Mouse (Mus musculus) kidney, postnatal 10 days (tissue): Measurements from ENCODE around the gene Ercc8.

ENCODE experiments used
- DNase-seq: peaks from one replicate; pipeline ENCODE4 v3.0.0; 2021; ENCODE audit warnings: mixed read lengths

Gene Ercc8

GRCm38 (mm10) chr13:108157732-108158464 is 633 bp upstream of the Ercc8 start:
- no peak for DNase-seq

- DNase-seq = no peak
Measured at GRCm38 (mm10) chr13:108159241-108159575, 677 bp downstream of the Ercc8 start.

- no peak for DNase-seq
Measured at GRCm38 (mm10) chr13:108159963-108160362, 1.4 kb downstream of the Ercc8 start.

GRCm38 (mm10) chr13:108163912-108164311 is 5.4 kb downstream of the Ercc8 start:
- DNase-seq = no peak

GRCm38 (mm10) chr13:108164621-108165020 is 6.1 kb downstream of the Ercc8 start:
- no peak for DNase-seq

- DNase-seq = no peak
Measured at GRCm38 (mm10) chr13:108170002-108170401, 11.5 kb downstream of the Ercc8 start.

GRCm38 (mm10) chr13:108170511-108170910 is 12.0 kb downstream of the Ercc8 start:
- no peak for DNase-seq

GRCm38 (mm10) chr13:108179618-108180017 is 21.1 kb downstream of the Ercc8 start:
- DNase-seq = no peak

GRCm38 (mm10) chr13:108180821-108181220 is 22.3 kb downstream of the Ercc8 start:
- DNase-seq = no peak

GRCm38 (mm10) chr13:108184743-108185255 is 26.3 kb downstream of the Ercc8 start:
- DNase-seq = no peak

- no peak for DNase-seq
Measured at GRCm38 (mm10) chr13:108185530-108185929, 27.0 kb downstream of the Ercc8 start.

GRCm38 (mm10) chr13:108187994-108188393 is 29.5 kb downstream of the Ercc8 start:
- DNase-seq = peak; percentile 14

- DNase-seq = peak; percentile 79
Measured at GRCm38 (mm10) chr13:108191074-108191720, 32.7 kb downstream of the Ercc8 start.

GRCm38 (mm10) chr13:108195474-108195873 is 36.9 kb downstream of the Ercc8 start:
- no peak for DNase-seq

- DNase-seq = no peak
Measured at GRCm38 (mm10) chr13:108204857-108205256, 46.3 kb downstream of the Ercc8 start.

- DNase-seq = no peak
Measured at GRCm38 (mm10) chr13:108207447-108207846, 48.9 kb downstream of the Ercc8 start.

GRCm38 (mm10) chr13:108208090-108208489 is 49.6 kb downstream of the Ercc8 start:
- no peak for DNase-seq

GRCm38 (mm10) chr13:108210960-108211359 is 52.4 kb downstream of the Ercc8 start:
- DNase-seq = no peak

GRCm38 (mm10) chr13:108212397-108213018 is 54.0 kb downstream of the Ercc8 start:
- DNase-seq = peak; percentile 42

GRCm38 (mm10) chr13:108214081-108214484 is 55.6 kb downstream of the Ercc8 start, which contains the start of gene Elovl7:
Elovl7 (plus strand) TSS chr13:108214404.
- peak; percentile 93 for DNase-seq

GRCm38 (mm10) chr13:108214485-108215107 is 56.1 kb downstream of the Ercc8 start:
- DNase-seq = no peak

- peak; percentile 37 for DNase-seq
Measured at GRCm38 (mm10) chr13:108215231-108215780, 56.8 kb downstream of the Ercc8 start.

GRCm38 (mm10) chr13:108219773-108220172 is 61.2 kb downstream of the Ercc8 start:
- no peak for DNase-seq
